Mouse (Mus musculus): ENCODE data around the gene Pde4a.
"Not testable (repeated sequence)": the region's sequence is repeated elsewhere in the genome, so short reads cannot be mapped to it uniquely, and the experiment has no call there.

The Pde4a gene

DNA sequence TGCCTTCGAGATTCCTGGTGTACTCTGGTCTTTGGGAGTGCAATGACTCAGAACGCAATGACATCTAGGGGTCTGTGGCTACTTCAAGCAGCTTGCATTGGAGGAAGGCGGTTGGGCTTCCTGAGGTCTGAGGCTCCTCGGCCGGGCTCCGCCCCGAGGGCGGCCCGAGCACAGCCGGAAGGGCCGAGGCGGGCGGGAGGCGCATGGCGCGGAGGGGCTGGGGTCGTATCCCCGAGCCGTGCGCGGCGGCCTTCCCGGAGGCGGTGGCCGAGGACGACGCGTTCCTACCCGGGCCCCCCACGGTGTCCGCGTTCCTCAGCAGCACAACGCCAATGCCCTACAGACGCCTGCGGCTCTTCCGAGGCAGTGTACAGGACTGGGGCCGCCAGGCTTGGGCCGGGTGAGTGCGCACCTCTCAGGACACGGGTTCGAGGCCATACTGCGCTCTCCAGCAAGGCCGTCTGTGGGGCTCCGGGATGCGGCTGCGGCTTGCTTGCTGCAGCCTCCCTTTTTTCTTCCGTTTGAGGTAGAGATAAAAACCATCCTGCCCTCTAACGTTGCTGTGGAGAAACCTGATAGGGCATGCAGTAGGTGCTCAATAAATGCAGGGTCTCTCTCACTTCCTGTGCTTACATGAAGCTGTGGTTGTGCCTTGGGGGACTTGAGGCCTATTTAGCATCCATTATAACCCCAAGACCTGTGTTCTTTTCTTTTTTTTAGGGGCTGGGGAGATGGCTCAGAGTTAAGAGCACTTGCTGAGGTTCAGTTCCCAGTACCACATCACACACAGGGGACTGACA, 16.1 kb downstream of the Pde4a start:
- no peak for DNase-seq (ENCODE audit: extremely low spot score, low spot score)

DNA sequence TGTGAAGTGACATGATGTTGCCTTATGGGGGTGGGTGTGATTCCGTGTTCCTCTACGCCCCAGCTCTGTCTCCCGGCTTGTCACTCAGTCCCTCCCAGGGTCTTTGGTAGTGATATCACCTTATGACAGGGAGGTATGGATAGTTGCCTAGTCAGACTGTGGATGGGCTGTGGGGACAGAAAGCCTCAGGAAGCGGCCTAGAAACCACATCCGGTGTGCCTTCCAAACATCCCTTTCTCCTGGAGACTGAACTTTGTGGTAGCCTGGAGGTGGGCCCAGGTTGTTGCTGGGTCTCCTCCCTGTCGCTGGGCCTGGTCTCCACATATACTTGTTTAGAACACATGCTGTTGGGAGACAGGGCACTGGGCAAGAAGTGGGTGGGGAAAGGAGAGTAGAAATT, 17.9 kb downstream of the Pde4a start:
- no peak for DNase-seq (ENCODE audit: extremely low spot score, low spot score)

DNA sequence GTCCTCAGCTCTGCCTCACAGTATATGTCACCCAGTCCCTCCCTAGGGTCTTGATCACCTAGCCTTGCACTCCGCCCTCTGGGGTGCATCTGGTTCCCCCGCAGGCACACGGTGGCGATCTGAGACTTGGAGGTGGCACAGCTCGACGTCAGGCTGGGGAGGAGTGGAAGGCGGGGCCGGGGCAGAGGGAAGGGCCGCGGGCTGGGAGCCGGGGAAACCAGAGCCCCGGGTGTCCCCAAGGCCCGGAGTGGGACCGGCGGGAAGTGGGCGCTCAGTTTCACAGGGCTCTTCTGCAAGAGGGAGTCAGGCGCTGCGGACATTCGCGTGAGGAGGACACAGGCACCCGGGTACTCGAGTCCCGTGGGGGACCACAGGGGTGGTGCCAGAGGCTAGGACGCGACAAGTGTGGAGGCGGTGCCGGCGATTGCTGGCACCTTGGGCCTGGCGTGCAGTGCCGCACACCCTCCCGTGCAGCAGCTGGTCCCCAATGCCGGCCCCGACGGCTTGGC, 18.4 kb downstream of the Pde4a start:
- DNase-seq (ENCODE audit: extremely low spot score, low spot score), result no peak

DNA sequence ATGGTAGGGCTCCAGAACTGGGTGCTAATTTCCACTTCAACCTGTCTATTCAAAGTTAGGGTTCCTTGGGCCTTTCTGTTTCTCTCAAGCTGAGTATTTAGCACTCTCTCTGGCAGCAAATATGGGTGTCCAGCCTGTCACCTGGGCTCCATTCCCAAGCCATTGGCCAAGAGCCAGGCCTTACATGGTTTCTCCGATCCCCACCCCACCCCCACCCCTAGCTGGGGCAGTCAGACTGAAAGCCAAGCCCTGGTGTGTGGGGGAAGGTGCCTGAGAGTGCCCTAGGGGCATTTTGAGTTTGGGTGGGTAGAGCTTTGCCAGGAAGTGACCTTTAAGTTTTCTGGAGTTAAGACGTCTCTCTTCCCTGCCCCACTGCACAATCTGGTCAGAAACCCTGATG, 19.2 kb downstream of the Pde4a start:
- DNase-seq (ENCODE audit: extremely low spot score, low spot score), result no peak

DNA sequence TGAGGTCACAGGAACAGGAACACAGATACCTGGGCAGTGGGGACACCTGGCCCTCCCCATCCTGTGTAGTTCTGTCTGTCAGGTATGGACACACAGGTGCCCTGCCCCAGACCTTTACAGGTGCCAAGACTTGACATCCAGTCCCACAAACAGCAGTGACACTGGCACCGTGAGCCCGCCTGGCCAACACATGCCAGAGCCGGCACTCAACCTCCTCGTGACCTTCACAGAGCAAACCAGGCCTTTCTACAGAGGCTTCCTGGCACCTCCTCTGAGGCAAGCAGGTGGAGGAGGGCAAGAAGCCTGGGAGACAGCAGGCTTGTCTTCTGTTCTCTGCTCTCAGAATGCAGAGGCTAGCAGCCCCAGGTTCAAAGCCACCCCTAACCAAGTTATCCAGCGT, 19.9 kb downstream of the Pde4a start:
- DNase-seq (ENCODE audit: extremely low spot score, low spot score), result no peak

DNA sequence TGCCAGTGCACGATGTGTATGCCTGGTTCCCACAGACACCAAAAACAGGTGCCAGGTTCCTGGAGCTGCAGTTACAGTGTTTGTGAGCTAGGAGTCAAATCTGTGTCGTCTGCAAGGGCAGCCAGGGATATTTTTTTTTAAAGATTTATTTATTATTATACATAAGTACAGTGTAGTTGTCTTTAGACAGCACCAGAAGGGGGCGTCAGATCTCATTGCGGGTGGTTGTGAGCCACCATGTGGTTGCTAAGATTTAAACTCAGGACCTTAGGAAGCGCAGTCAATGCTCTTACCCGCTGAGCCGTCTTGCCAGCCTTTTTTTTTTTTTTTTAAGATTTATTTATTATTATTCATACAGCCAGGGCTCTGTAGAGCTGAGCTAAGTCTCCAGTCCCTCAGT, 24.4 kb downstream of the Pde4a start:
- DNase-seq (ENCODE audit: extremely low spot score, low spot score), result no peak

DNA sequence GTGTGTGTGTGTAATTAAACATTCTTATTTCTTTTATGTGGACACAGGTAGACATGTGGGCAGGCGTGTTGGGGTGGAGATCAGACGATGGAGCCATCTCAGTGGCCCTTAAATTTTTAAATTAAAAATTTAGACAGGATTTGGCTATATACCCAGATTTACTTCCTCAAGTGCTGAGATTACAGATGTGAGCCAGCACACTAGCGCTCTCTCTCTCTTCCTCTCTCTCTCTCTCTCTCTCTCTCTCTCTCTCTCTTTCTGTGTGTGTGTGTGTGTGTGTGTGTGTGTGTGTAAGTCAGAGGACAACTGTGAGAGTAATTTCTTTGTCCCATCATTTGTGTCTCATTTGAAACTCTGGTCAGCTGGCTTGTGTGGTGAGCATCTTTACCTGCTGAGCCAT, 25.2 kb downstream of the Pde4a start:
- DNase-seq (ENCODE audit: extremely low spot score, low spot score), result no peak

DNA sequence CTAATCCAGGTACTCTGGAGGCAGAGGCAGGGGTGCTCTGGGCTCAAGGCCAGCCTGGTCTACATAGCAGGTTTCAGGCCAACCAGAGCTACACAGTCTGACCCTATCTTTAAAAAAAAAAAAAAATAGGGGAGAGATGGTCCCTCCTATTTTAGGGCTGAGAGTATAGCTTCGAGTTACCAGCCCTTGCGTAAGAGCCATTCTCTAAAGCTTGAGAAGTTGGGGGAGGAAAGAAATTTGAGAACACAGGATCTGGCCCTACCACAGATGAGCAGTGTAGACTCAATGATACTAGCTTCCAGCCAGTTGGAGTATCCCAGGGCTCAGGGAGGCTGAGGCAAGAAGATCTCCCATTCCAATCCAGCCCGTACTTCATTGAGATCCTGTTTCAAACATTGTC, 28.3 kb downstream of the Pde4a start:
- DNase-seq (ENCODE audit: extremely low spot score, low spot score), result no peak

DNA sequence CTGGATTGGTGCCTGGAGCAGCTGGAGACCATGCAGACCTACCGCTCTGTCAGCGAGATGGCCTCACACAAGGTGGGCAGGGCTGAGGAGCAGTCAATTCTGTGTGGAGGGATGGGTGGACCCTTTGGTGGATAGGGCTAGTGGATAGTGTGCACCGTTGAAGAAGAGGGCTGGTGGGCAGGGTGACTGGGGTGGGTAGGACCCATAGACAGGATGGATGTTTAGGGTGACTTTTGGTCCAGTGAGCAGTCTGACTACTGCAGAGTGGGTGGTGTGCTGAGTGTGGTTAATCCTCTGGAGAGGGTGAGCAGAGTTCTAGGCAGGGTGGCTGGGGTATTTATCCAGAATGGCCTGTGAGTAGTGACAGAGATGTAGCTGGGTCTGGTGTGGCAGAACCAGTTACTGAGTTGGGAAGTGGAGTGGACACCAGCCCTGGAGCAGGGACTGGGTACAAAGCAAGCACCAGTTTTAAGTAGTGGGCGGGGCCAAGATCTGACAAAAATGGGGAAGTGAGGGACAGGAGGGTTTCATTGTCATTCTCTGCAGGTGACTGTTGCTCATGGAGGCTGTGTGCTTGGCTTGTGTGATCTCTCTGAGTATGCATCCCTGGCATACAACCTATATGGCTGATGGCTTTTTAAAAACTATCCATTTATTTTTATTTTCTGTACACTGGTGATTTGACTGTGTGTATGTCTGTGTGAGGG, 29.4 kb downstream of the Pde4a start:
- DNase-seq (ENCODE audit: extremely low spot score, low spot score), result no peak

DNA sequence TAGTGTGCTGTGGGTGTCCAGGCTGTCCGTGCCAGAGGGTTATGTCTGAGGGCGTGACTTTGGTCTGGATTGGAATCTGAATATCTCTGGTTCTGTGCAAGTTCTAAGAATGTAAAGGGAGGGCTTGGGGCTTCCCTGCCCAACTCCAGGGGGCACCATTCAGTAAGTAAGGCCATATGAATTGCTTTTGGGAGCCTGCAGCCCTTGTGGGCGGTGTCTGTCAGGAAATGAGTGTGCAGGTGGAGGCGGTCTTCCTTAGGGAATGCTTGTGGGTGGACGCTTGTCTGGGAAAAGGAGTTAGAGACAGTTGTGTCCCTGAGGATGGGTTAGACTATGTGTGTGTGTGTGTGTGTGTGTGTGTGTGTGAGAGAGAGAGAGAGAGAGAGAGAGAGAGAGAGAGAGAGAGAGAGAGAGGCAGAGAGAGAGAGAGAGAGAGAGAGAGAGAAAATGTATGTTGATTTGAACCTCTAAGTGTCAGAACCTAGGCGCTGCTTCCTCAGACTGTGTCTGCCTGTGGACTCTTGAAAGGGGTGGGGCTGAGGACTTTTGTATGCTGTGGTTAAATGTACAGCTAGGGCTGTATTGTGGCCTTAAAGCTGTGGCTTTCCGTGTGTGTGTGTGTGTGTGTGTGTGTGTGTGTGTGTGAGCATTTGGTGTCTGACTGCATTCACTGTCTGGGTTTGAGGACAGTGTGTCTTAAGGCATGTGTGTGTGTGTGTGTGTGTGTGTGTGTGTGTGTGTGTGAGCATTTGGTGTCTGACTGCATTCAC, 30.4 kb downstream of the Pde4a start:
- DNase-seq (ENCODE audit: extremely low spot score, low spot score), result not testable (repeated sequence)

DNA sequence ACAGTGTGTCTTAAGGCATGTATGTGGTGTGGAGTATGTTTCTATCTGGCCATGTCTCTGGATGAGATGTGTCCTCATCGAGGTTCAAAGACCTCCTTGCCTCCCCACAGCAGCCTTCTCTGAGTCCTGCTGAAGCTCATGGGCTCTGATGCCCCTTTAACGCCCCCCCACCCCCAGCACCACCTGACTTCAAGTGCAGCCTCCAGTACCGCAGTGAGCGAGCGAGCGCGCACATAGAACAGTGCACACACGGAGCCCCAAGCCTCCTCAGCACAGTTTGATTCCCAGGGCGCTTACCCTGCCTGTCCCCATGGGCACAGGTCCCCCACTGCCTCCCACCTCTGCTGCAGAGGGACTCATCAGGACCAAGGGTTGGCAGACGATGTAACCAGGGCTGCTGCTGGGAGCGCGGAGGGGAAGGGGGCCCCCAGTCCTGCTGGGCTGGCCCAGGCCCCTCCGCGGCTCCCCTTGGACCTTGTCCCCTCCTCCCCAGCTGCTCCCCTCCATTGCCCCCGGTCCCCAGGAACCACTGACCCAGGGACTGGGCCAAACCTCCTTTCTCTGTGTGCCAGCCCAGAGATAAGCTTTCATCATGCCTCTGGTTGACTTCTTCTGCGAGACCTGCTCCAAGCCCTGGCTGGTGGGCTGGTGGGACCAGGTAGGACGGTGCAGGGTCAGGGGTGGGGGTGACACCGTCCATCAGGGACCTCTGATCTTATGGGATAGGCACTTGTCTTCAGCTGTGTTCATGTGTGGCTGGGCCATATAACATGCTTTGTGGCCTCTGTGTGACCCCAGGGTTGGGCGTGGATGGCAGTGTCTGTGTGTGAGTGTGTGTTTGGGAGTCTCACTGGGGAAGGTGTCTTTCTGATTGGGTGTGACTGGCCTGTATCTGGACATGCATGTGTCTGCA, 31.3 kb downstream of the Pde4a start:
- no peak for DNase-seq (ENCODE audit: extremely low spot score, low spot score)

DNA sequence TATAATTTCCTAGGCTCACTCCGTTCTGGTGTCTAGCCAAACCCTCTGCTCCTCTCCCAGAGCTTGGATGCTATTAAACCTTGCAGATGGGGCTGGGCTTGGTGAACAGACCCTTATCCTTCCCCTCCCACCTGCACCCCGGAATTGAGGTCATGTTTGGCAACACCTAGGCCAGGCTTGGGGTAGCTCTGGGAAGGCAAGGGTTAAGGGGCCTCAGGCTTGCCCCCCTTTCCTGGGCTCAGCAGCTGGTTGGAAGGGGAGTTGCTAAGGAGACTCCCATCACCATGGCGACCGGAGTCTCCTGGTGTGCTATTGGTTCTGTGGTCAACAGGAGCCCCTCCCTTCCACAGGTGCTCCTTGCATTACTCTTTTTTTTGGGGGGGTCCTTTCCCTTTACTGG, 32.5 kb downstream of the Pde4a start:
- DNase-seq (ENCODE audit: extremely low spot score, low spot score), result peak; percentile 53

DNA sequence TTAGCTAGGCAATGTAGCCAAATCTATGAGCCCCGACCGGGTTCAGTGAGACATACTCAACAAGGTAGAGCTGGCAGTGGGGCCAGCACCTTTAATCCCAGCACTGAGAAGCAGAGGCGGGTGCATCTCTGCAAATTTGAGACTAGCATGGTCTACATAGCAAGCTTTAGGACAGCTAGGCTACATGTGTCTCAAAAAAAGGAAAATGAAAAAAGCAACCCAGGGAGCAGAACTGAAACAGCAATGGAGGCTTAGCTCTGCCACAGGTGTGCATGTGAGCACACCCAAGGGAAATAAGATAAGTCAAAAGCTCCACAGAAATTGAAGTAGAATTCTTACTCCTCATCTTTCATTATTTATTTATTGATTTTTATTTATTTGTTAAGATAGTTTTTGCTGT, 33.4 kb downstream of the Pde4a start:
- no peak for DNase-seq (ENCODE audit: extremely low spot score, low spot score)

DNA sequence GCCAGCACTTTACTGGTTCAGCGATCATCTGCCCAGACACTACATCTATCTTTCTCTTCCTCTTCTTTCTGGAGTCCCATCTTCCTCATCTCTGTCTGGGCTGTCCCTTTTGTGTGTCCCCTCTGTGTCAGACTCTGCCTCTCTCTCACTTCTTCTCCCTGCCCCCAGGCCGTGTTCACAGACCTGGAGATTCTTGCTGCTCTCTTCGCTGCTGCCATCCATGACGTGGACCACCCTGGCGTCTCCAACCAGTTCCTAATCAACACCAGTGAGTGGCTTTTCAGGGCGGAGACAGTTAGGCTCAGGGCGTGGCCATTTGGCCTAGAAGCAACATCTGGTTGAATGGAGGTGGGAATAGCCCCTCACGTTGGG, 38.6 kb downstream of the Pde4a start:
- no peak for DNase-seq (ENCODE audit: extremely low spot score, low spot score)

DNA sequence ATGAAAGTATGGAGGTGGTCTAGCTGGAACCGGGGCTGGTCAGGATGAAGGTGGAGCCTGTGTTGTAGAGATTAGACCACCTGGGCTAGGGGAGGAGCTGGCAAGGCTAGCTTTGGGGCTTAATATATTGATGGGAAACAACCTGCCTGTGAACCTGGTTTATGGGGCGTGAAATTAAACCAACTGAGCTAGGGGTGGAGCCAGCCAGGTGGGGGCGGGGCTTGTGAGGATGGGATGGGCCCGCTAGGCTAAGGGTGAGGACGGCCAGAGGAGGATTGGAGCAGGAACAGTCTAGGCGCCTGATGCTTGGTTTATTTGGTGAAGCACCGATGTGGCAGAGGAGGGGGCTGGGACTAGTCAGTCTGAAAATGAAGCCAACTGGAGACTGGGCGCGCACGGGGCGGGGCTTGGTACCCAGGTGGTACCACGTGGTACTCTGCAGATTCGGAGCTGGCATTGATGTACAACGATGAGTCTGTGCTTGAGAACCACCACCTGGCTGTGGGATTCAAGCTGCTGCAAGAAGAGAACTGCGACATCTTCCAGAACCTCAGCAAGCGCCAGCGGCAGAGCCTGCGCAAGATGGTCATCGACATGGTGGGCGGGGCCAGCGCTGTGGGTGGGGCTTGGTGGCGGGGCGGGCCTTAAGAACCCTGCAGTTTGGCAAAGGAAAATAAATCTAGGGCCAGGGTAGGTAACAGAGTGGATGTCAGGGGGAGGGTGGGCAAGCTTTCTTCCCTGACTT, 39.2 kb downstream of the Pde4a start:
- DNase-seq (ENCODE audit: extremely low spot score, low spot score), result peak; percentile 54

DNA sequence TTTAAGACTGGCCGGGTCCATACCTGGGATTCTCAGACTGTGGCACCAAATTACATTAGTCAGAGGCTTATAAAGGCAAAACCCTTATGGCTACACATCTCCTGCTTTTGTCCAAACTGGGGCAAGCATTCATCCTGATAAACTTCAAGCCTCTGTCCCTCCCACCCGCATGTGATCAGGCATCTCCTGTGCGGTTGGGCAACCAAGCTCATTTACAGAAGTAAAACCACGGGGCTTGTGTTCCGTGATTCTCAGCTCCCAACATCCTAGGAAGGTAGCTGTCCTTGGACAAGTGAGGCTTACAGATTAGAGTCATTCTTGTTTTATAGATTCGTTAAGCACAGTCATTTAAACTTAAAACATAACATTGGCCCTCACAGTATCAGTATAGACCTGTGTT, 41.3 kb downstream of the Pde4a start:
- DNase-seq (ENCODE audit: extremely low spot score, low spot score), result no peak

DNA sequence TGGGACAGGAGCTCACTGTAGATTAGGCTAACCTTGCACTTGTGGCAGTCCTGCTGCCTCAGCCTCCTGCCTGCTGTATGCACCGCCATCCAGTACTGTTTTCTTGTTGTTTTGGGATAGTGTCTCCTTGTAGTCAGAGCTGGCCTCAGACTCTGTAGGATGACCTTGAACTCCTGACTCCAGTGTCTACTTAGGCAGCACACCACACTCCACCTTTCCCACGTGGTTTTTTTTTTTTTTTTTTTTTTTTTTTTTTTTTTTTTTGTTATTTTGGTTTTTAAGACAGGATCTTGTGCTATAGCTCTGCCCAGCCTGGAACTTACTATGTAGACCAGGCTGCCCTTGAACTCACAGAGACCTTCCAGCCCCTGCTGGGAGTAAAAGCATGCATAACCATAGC, 43.1 kb downstream of the Pde4a start:
- DNase-seq (ENCODE audit: extremely low spot score, low spot score), result no peak

DNA sequence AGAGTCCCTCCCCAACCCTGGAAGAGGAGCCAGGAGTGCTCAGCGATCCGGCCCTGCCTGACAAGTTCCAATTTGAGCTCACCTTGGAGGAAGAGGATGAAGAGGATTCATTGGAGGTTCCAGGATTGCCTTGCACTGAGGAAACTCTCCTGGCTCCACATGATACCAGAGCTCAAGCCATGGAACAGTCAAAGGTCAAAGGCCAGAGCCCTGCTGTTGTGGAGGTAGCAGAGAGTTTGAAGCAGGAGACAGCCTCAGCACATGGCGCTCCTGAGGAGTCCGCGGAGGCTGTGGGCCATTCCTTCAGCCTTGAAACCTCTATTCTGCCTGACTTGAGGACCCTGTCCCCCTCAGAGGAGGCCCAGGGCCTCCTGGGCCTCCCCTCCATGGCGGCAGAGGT, 45.3 kb downstream of the Pde4a start:
- DNase-seq (ENCODE audit: extremely low spot score, low spot score), result no peak

DNA sequence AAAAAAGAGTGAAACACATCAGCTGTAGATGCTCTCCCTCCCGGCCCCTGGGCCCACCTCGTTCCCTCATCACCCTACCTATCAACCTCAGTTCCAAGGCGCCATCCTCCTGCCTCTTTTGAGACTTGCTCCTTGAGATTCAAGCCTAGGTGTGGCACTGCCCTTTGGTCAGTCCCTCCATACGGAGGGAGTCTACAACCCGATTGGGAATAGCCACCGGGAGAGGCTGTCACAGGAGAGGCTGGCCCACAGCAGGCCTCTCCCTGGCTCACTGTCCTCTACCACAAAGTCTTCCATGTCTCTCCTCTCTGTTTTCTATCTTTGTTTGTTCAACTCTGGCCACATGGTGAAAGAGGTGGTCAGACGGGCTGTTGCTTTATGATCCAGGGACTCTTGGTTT, 46.1 kb downstream of the Pde4a start:
- no peak for DNase-seq (ENCODE audit: extremely low spot score, low spot score)

DNA sequence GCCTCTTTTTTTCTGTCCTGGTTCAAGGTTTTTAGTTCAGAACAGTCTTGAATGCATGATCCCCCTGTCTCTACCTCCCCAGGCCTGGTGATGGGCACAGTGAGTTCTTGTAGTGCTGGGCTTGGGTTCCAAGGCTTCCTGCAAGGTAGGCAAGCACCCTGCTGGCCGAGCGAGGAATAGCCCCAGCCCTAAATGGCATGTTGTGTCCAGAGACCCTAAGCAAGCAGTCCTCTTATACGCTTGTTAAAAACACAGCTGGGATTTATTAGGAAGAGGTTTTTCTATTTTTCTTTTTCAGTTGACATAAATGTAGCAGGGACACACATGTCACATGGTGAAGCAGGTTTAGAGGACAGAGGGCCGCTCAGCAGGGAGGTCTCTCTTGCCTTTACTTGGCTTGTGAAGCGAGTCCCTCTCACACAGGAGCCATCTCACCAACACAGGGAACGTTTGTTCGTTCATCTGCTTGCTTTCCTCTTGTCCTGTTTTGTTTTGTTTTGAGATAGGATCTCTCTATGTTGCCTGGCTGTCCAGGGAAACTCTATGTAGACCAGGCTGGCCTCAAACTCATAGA, 48.2 kb downstream of the Pde4a start:
- no peak for DNase-seq (ENCODE audit: extremely low spot score, low spot score)

Measured in neural tube, embryonic 10.5 days (tissue).